Mouse (Mus musculus): ENCODE results near the gene Inf2.

DNA sequence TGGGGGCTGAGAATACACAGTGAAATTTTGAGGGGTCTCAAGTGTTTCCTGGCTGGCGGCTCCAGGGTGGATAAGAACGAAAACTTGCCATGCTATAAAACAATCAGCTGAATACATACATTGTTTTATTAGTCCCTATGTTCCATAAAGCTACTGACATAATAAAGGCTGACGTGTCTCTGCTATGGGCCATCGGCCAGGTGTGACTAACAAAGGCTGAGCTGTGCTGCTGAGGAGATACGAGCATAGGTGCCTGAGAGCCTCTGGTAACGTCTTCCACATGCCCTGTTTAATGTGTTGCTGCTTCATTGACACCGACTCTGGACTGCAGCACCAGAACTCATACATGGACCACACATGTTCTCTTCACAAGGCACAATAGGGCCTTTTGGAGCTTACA lies 3.6 kb upstream of the Inf2 start:
- no peak for TF ChIP-seq POLR2A (IDR thresholded peaks at IDR 0.05; ENCODE audit: insufficient read depth, low read length)
- TF ChIP-seq CTCF (IDR thresholded peaks at IDR 0.05; ENCODE audit: low read depth, low read length) = no peak
- TF ChIP-seq EP300 (IDR thresholded peaks at IDR 0.05; ENCODE audit: insufficient read depth, low read depth, low read length) = no peak
